Mouse (Mus musculus): Measurements from ENCODE around the gene Gm11060.

DNA sequence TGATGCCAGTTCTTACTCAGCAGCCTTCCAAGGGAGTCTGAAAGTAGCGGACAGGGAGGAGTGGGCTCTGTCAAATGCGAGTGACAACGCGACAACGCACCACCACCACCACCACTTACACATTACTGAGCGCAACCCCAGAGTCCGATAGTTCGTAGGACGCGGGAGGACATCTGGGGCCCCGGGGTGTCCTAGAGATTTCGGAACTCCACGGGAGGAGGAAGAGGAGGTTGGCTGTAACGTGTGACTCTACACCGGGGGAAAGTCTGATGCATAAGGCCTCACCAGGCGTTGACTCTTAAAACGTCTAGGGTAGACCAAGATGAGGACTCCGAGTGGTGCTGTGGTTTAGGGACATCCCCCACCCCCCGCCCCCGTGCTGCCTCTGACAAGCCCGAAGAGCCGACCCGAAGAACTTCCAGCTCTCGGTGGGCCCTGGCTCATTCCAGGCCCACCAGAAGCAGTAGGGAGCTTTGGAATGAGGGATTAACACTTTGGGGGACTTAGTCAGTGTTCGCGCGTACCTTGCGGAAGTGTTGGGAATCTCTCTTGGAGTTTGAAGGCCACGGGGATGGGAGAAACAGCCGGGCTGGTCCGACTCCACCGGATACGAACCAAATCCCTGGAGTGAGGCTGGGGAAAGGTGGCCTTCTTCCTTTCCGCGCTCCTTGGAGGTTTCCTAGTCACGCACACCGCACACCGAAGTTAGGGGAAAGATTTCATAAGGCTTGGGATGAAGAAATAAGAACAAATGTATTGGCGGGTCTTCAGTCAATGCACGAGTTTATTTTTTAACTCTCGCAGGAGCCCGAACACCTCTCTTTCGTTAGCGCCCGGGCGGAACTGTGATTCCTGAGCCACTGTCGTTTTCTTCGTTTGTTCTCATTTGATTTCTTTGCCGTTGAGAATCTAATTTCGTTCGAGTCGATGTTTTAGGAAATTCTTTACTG is 36.0 kb downstream of the Gm11060 start:
- TF ChIP-seq POLR2A (IDR thresholded peaks at IDR 0.05; ENCODE audit: low read depth, low read length) (no peak), CHD1 (IDR thresholded peaks at IDR 0.05; ENCODE audit: low read depth, low read length) (no peak), SMC3 (IDR thresholded peaks at IDR 0.05; ENCODE audit: low read depth, low read length) (no peak), CTCF (conservative IDR thresholded peaks at IDR 0.05 in 1 of 2, IDR thresholded peaks at IDR 0.05 in 1 of 2; ENCODE audit: low read depth in 2 of 2, low read length in 2 of 2) (no peak), ZMIZ1 (IDR thresholded peaks at IDR 0.05; ENCODE audit: low read depth, low read length) (no peak), RCOR1 (conservative IDR thresholded peaks at IDR 0.05; ENCODE audit: low read depth, low read length) (no peak), MYC (IDR thresholded peaks at IDR 0.05; ENCODE audit: low read depth, low read length) (no peak), ZNF384 (IDR thresholded peaks at IDR 0.05; ENCODE audit: low read depth, low read length) (no peak), TBP (conservative IDR thresholded peaks at IDR 0.05; ENCODE audit: low read depth, low read length) (no peak)

Data from CH12.LX (cell line).